Mouse (Mus musculus): ENCODE data around the gene Fbxl16. TPM values are rescaled to one million over a fixed set of nuclear protein-coding genes. Genes with fewer than 3 reads are reported as not detected.

Fbxl16 gene
- total and polyA plus RNA-seq, 3 experiments, result 1.1 to 3.2 (median 1.4) TPM

DNA sequence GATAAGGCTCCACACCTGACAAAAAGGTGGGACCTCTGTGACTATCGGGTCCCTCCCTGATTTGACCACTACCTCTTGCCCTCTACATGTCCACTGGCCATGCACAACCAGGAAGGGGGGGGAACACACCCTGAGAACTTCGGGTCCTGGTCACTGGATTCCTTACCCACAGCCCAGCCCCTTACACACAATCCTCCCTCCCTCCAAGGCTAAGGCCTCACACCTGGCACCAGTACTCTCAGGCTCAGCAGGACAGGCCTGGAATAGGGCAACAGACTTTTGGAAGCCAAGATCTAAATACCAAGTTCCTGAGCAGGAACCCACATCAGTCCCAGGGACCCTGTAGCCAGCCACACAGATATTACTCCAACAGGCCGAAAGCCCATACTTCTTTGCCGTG is 30.0 kb downstream of the Fbxl16 start:
- H3K9ac ChIP-seq (ENCODE audit: low read depth, low read length), result no peak overlapping the region
- peaks cover 2% of the 10 kb centered on the region for H3K79me2 ChIP-seq (replicated peaks; ENCODE audit: control insufficient read depth, insufficient read depth, low read length)
- TF ChIP-seq POLR2A (IDR thresholded peaks at IDR 0.05; ENCODE audit: insufficient read depth, low read depth, low read length) (no peak), CTCF (IDR thresholded peaks at IDR 0.05) (no peak)
- intact Hi-C loops (cut with DNase I), result no loop called here
- 80% methylated on average over 4 of the region's 4 CpGs for WGBS
- peaks cover 24% of the 10 kb centered on the region for H3K4me1 ChIP-seq (ENCODE audit: control insufficient read depth, insufficient read depth, low read length)
- H3K27me3 ChIP-seq (ENCODE audit: control insufficient read depth, insufficient read depth, low read length), result no peaks in the 10 kb centered on the region
- no peak overlapping the region for H3K4me3 ChIP-seq
- H3K36me3 ChIP-seq (ENCODE audit: control insufficient read depth, insufficient read depth, low read length), result no peaks in the 10 kb centered on the region
- no peak overlapping the region for H3K27ac ChIP-seq
- no peak for DNase-seq

DNA sequence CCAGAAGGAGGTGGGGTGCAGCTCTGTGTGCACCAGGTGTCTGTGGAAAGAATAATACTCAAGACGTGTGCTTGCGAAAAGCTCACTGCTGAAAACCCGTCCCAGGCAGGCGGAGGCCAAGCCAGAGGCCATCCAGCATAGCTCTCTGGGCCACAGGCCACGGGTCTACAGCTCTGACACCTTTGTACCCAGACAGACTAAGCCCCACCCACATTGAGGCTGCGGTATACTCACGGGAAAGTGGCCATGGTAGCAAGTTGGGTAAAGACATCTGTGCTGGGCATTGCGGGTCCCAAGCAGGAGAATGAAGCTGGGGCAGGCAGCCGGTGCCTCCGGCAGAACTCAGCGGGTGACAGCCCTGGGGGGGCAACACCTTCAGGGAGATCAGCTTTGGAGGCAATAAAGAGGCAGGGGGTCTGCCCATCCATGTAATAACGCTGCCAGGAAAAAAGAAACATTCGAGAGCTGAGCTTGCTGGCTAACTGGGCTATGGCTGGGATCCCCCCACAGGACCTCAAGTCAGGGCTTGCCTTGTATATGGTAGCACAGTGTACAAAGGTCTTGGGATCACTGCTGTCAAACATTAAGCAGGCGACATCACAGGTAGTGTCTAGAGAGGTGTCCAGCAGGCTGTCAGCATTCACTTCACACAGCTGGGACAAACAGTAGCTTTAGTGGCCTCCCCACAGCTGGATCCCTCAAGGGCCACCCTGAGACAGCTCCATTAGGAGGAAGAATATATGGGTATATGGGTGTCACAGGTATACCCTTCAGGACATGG is 30.8 kb downstream of the Fbxl16 start:
- Histone ChIP-seq H3K4me3 (no peak overlapping the region), H3K4me1 (ENCODE audit: control insufficient read depth, insufficient read depth, low read length) (peaks cover 21% of the 10 kb centered on the region), H3K36me3 (ENCODE audit: control insufficient read depth, insufficient read depth, low read length) (no peaks in the 10 kb centered on the region), H3K9ac (ENCODE audit: low read depth, low read length) (no peak overlapping the region), H3K79me2 (replicated peaks; ENCODE audit: control insufficient read depth, insufficient read depth, low read length) (peaks cover 2% of the 10 kb centered on the region), H3K27ac (no peak overlapping the region), H3K27me3 (ENCODE audit: control insufficient read depth, insufficient read depth, low read length) (no peaks in the 10 kb centered on the region)
- intact Hi-C loops (cut with DNase I), result no loop called here
- DNase-seq, result no peak
- 80% methylated on average over 14 of the region's 14 CpGs for WGBS
- TF ChIP-seq CTCF (IDR thresholded peaks at IDR 0.05), result no peak

DNA sequence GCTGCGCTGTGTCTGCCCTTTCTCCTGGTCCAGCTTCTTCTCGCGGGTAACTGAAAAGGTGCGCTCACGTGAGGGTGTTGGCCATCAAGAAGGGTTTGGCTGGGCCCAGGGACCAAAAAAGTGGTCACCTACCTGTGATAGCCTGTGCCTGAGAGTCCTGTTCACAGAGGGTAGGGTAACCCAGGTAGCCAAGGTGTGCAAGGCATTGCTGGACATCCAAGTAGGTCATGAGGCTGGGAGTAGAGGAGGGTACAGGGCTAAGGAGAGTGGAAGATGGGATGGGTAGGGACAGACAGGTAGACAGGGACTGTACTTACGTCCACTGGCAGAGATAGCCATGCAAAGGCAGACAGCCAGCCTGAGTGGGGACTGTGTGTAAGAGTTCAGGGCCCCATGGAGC is 31.6 kb downstream of the Fbxl16 start:
- WGBS, result 94% methylated on average over 6 of the region's 6 CpGs
- H3K36me3 ChIP-seq (ENCODE audit: control insufficient read depth, insufficient read depth, low read length), result no peaks in the 10 kb centered on the region

DNA sequence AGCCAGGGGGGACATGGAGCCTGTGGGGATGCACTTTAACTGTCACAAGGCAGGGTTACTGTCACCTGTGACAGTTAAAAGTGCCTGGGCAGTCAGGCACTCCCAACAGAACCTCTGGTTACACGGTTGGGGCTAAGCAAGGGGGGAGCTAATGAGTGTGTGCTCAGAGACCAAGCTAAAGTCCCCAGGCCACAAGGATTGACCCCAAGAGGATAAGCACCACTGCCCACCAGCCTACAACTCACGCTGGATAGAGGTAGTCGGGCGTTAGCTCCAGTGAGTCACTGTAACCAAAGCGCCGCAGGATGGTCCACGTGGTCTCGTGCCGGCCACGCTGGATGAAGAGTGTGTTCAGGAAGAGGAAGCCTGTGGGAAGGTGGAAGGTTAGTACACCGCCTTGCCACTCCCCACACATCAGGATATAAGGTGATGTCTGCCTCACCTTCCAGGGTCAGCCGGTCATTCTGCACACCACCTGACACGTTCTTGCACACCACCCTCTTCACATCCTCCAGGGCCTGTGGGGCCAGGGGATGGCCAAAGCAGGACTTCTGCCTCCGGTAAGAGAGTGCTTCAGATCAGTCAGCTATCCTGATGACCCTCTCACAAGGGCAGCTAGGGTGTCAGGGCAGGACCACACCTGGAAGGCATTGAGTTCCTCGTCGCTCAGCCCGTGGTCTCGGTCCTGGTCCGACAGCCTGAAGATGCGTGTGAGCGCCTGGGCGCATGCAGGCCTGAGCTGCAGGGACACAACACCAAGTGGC is 32.4 kb downstream of the Fbxl16 start, which contains the start of gene Gm20683:
TSS of gene Gm20683 (minus strand) at position 647 of the 764 bp plus-strand sequence.
- Histone ChIP-seq H3K27ac (no peak within 1 kb of the TSS), H3K4me3 (no peak within 1 kb of the TSS), H3K9ac (ENCODE audit: low read depth, low read length) (no peak within 1 kb of the TSS), H3K4me1 (ENCODE audit: control insufficient read depth, insufficient read depth, low read length) (peaks cover 14% of the 10 kb centered on the region), H3K36me3 (ENCODE audit: control insufficient read depth, insufficient read depth, low read length) (no peaks in the 10 kb centered on the region), H3K79me2 (replicated peaks; ENCODE audit: control insufficient read depth, insufficient read depth, low read length) (no peaks in the 10 kb centered on the region), H3K27me3 (ENCODE audit: control insufficient read depth, insufficient read depth, low read length) (no peaks in the 10 kb centered on the region)
- intact Hi-C loops (cut with DNase I), result no loop called here
- WGBS, result 91% methylated on average over 22 of the region's 22 CpGs
- no peak for DNase-seq
- TF ChIP-seq POLR2A (IDR thresholded peaks at IDR 0.05; ENCODE audit: insufficient read depth, low read depth, low read length), result no peak
- no peak for TF ChIP-seq EP300 (IDR thresholded peaks at IDR 0.05; ENCODE audit: insufficient read depth, low read depth, low read length)
- TF ChIP-seq CTCF (IDR thresholded peaks at IDR 0.05), result no peak

More for the DNA sequence above, 31.6 kb downstream of the Fbxl16 start:
- Histone ChIP-seq H3K27me3 (ENCODE audit: control insufficient read depth, insufficient read depth, low read length) (no peaks in the 10 kb centered on the region), H3K4me1 (ENCODE audit: control insufficient read depth, insufficient read depth, low read length) (peaks cover 18% of the 10 kb centered on the region), H3K4me3 (no peak overlapping the region), H3K79me2 (replicated peaks; ENCODE audit: control insufficient read depth, insufficient read depth, low read length) (no peaks in the 10 kb centered on the region), H3K9ac (ENCODE audit: low read depth, low read length) (no peak overlapping the region), H3K27ac (no peak overlapping the region)
- TF ChIP-seq CTCF (IDR thresholded peaks at IDR 0.05) (no peak), EP300 (IDR thresholded peaks at IDR 0.05; ENCODE audit: insufficient read depth, low read depth, low read length) (no peak), POLR2A (IDR thresholded peaks at IDR 0.05; ENCODE audit: insufficient read depth, low read depth, low read length) (no peak)
- intact Hi-C loops (cut with DNase I), result no loop called here
- no peak for DNase-seq

DNA sequence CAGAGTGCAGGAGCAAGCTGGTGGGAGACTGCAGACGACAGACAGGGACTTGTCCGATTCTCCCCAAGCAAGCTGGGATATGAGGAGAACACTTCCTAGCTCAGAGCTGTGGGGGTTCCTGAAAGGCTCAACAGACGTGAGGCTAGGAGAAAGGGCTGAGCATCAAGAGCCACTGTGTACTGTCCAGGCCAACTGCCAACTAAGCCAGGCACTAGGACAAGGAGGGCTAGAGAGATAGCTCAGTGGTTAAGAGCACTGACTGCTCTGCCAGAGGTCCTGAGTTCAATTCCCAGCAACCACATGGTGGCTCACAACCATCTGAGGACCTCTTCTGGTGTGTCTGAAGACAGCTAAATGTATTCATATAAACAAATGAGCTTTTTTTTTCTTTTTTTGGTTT is 33.6 kb downstream of the Fbxl16 start:
- H3K4me1 ChIP-seq (ENCODE audit: control insufficient read depth, insufficient read depth, low read length), result peaks cover 11% of the 10 kb centered on the region
- H3K36me3 ChIP-seq (ENCODE audit: control insufficient read depth, insufficient read depth, low read length), result no peaks in the 10 kb centered on the region
- H3K27ac ChIP-seq, result no peak overlapping the region
- H3K79me2 ChIP-seq (replicated peaks; ENCODE audit: control insufficient read depth, insufficient read depth, low read length), result no peaks in the 10 kb centered on the region
- TF ChIP-seq EP300 (IDR thresholded peaks at IDR 0.05; ENCODE audit: insufficient read depth, low read depth, low read length) (no peak), POLR2A (IDR thresholded peaks at IDR 0.05; ENCODE audit: insufficient read depth, low read depth, low read length) (no peak), CTCF (IDR thresholded peaks at IDR 0.05) (no peak)
- no peak overlapping the region for H3K9ac ChIP-seq (ENCODE audit: low read depth, low read length)
- WGBS, result 68% methylated on average over 3 of the region's 3 CpGs
- no peaks in the 10 kb centered on the region for H3K27me3 ChIP-seq (ENCODE audit: control insufficient read depth, insufficient read depth, low read length)
- intact Hi-C loops (cut with DNase I), result no loop called here
- no peak for DNase-seq
- no peak overlapping the region for H3K4me3 ChIP-seq

DNA sequence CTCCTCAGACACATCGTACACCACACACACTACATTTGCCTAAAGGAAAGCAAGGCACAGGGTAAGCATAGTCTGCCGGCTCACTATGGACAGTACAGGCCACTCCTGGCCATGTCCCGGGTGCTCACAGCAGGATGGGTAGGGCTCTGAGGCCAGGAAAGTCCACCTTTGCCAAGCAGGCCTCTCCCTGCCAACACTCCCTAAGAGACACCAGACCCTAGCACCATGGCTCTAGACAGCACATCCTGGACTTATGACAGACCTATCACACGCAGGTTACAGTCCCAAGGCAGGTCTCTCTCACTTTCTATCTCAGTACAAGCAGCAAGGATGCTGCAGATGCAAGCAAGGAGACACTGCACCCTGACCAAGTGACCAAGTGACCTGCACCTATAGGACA is 34.2 kb downstream of the Fbxl16 start:
- WGBS, result 76% methylated on average over 4 of the region's 4 CpGs
- Histone ChIP-seq H3K79me2 (replicated peaks; ENCODE audit: control insufficient read depth, insufficient read depth, low read length) (no peaks in the 10 kb centered on the region), H3K9ac (ENCODE audit: low read depth, low read length) (no peak overlapping the region; the same call in 1 of the 2 replicates), H3K4me1 (ENCODE audit: control insufficient read depth, insufficient read depth, low read length) (peaks cover 8% of the 10 kb centered on the region), H3K36me3 (ENCODE audit: control insufficient read depth, insufficient read depth, low read length) (no peaks in the 10 kb centered on the region), H3K27me3 (ENCODE audit: control insufficient read depth, insufficient read depth, low read length) (no peaks in the 10 kb centered on the region), H3K4me3 (peak overlapping the region; percentile 23; the same call in 1 of the 2 replicates), H3K27ac (no peak overlapping the region)
- intact Hi-C loops (cut with DNase I), result no loop called here
- TF ChIP-seq CTCF (IDR thresholded peaks at IDR 0.05) (no peak), POLR2A (IDR thresholded peaks at IDR 0.05; ENCODE audit: insufficient read depth, low read depth, low read length) (no peak), EP300 (IDR thresholded peaks at IDR 0.05; ENCODE audit: insufficient read depth, low read depth, low read length) (no peak)
- no peak for DNase-seq

Data from heart, adult 2 months (tissue).